Mouse (Mus musculus) left cerebral cortex, adult 8-10 months (tissue): ENCODE results near the gene Psg26. TPM values are rescaled to one million over a fixed set of nuclear protein-coding genes. Genes with fewer than 3 reads are reported as not detected.
"Not testable (repeated sequence)": the region's sequence is repeated elsewhere in the genome, so short reads cannot be mapped to it uniquely, and the experiment has no call there.

ENCODE experiments used
- DNase-seq, 2 experiments: peaks; one replicate each; pipeline ENCODE4 v3.0.0; 2022; ENCODE audit warnings: low spot score in 2 of 2
- total RNA-seq, 4 experiments: library from RNA; stranded (reverse); gene quantifications; 2 replicates each; pipeline ENCODE4 v1.2.4; 2022

The Psg26 gene
- not detected for total RNA-seq

- no peak for DNase-seq
Measured at GRCm38 (mm10) chr7:18484077-18484476, at the start of gene Psg26. Gene Psg26, minus strand, starts transcription at chr7:18484177.

GRCm38 (mm10) chr7:18533420-18533819, 49.4 kb upstream of the Psg26 start:
- no peak for DNase-seq

- no peak for DNase-seq
Measured at GRCm38 (mm10) chr7:18532169-18532568, 48.2 kb upstream of the Psg26 start, which contains the start of gene Psg25. Gene Psg25, minus strand, starts transcription at chr7:18532269.

- no peak for DNase-seq
Measured at GRCm38 (mm10) chr7:18524668-18525067, 40.7 kb upstream of the Psg26 start.

GRCm38 (mm10) chr7:18512848-18513247, 28.9 kb upstream of the Psg26 start:
- DNase-seq, result not testable (repeated sequence)

- DNase-seq, result not testable (repeated sequence)
Measured at GRCm38 (mm10) chr7:18512417-18512816, 28.4 kb upstream of the Psg26 start.

GRCm38 (mm10) chr7:18511479-18511878, 27.5 kb upstream of the Psg26 start:
- DNase-seq, result no peak

GRCm38 (mm10) chr7:18431941-18432340, 52.0 kb downstream of the Psg26 start, which contains the start of gene Psg28:
Gene Psg28, minus strand, starts transcription at chr7:18432041.
- DNase-seq, result not testable (repeated sequence)

Other genes starting within 250 kb of the Psg26 start
- gene Mill1, start 238.8 kb downstream of the Psg26 start, total RNA-seq, result not detected
- not detected for gene Psg18, start 129.2 kb downstream of the Psg26 start, total RNA-seq
- gene Psg28, start 52.1 kb downstream of the Psg26 start, total RNA-seq, result not detected
- not detected for gene Psg25, start 48.1 kb upstream of the Psg26 start, total RNA-seq
- not detected for gene Psg27, start 83.1 kb upstream of the Psg26 start, total RNA-seq
- gene Psg23, start 132.3 kb upstream of the Psg26 start, total RNA-seq, result not detected
- not detected for gene Psg21, start 172.5 kb upstream of the Psg26 start, total RNA-seq
- gene Psg20, start 202.0 kb upstream of the Psg26 start, total RNA-seq, result under 1 TPM in 1 of 4 experiments, not detected in 3; 0.26 TPM
- not detected for gene Psg22, start 233.9 kb upstream of the Psg26 start, total RNA-seq